Mouse (Mus musculus): ENCODE data around the gene Acsbg1. TPM values are rescaled to one million over a fixed set of nuclear protein-coding genes. Genes with fewer than 3 reads are reported as not detected.

Gene Acsbg1
- total and polyA plus RNA-seq, 2 experiments from 2014 or later = 0.07 to 0.69 TPM

DNA sequence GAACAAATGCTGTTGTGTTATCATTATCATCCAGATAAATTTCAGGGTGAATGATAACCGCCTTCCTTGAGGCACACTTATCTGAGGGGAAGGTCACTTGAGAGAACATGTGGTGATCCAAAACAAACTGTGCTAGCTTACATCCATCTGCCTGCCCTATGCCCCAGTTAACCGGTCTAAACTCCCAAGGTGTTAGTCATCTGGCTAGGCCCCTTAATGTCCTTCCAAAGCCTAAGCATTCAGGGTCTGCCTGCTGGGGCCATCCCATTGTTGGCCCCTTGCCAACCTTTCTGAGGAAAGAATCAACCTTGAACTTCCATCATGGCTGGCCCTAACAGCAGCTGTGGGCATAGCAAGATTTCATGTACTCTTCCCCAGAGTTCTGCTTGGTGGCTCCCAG, 19.5 kb downstream of the Acsbg1 start:
- ATAC-seq (ENCODE audit: insufficient read depth, low read depth) (no peak), DNase-seq (ENCODE audit: low spot score) (no peak)
- Histone ChIP-seq H3K4me3 (ENCODE audit: low read depth, low read length) (no peak overlapping the region), H3K4me2 (ENCODE audit: low read depth, low read length) (no peak overlapping the region), H3K36me3 (replicated peaks; ENCODE audit: control insufficient read depth, insufficient read depth, low read length) (no peaks in the 10 kb centered on the region), H3K27ac (ENCODE audit: low read depth) (no peak overlapping the region), H3K4me1 (ENCODE audit: control insufficient read depth, insufficient read depth) (no peaks in the 10 kb centered on the region), H3K9ac (replicated peaks; ENCODE audit: low read depth, low read length) (no peak overlapping the region), H3K27me3 (ENCODE audit: control insufficient read depth, insufficient read depth, low read length) (no peaks in the 10 kb centered on the region), H3K9me3 (replicated peaks; ENCODE audit: control insufficient read depth, low read length) (no peaks in the 10 kb centered on the region)
- TF ChIP-seq CTCF (IDR thresholded peaks at IDR 0.05; ENCODE audit: low read depth) = no peak
- TF ChIP-seq EP300 (IDR thresholded peaks at IDR 0.05; ENCODE audit: low read depth) = no peak
- 60% methylated on average over 2 of the region's 2 CpGs for WGBS

DNA sequence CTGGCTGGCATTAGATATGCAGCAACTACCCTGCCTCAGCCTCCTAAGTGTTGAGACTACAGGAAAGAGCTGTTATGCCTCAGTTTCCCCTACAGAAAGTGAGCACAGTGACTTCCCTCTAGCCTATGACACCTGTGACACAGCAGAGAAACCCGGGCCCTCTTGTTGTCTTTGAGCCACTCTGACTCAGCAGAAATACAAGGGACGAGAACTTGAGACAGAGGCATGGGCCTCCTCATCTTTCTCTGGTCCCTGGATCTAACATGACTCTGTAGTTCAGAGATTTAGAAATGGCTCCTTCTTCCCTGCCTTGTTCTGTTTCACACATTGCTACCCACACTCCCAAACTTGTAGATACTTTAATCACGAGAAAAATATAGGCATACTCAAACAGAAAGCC, 20.1 kb downstream of the Acsbg1 start:
- H3K9ac ChIP-seq (replicated peaks; ENCODE audit: low read depth, low read length) = no peak overlapping the region
- no peaks in the 10 kb centered on the region for H3K27me3 ChIP-seq (ENCODE audit: control insufficient read depth, insufficient read depth, low read length)
- no peaks in the 10 kb centered on the region for H3K9me3 ChIP-seq (replicated peaks; ENCODE audit: control insufficient read depth, low read length)
- no peak overlapping the region for H3K4me3 ChIP-seq (ENCODE audit: low read depth, low read length)
- no peak for DNase-seq (ENCODE audit: low spot score)
- H3K27ac ChIP-seq (ENCODE audit: low read depth) = no peak overlapping the region
- WGBS = 55% methylated on average over 3 of the region's 3 CpGs
- no peak overlapping the region for H3K4me2 ChIP-seq (ENCODE audit: low read depth, low read length)
- TF ChIP-seq CTCF (IDR thresholded peaks at IDR 0.05; ENCODE audit: low read depth) (no peak), EP300 (IDR thresholded peaks at IDR 0.05; ENCODE audit: low read depth) (no peak)
- H3K36me3 ChIP-seq (replicated peaks; ENCODE audit: control insufficient read depth, insufficient read depth, low read length) = no peaks in the 10 kb centered on the region
- ATAC-seq (ENCODE audit: insufficient read depth, low read depth) = no peak
- no peaks in the 10 kb centered on the region for H3K4me1 ChIP-seq (ENCODE audit: control insufficient read depth, insufficient read depth)

DNA sequence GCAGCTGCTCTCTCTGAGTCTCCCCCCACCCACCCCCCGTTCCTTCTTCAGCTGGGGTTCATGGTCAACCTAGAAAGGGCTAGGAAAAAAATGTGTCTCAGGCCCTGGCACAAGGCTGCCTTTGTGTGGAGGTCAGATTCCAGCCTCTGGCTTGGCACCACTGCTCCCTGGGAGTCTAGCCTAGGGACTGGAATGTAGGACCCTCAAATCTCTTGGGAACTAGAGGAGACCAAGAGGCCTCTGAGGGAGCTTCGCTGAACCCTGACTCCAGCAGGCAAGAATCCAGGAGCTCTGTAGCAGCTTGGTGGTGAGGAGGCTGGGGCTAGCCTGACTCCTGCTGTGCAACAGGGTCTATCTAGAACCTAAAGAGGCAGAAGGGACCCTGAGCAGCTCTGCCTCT, 22.5 kb downstream of the Acsbg1 start:
- Histone ChIP-seq H3K4me1 (ENCODE audit: control insufficient read depth, insufficient read depth) (peaks cover 3% of the 10 kb centered on the region; the same call in 1 of the 2 replicates), H3K36me3 (replicated peaks; ENCODE audit: control insufficient read depth, insufficient read depth, low read length) (no peaks in the 10 kb centered on the region), H3K9me3 (replicated peaks; ENCODE audit: control insufficient read depth, low read length) (no peaks in the 10 kb centered on the region), H3K27me3 (ENCODE audit: control insufficient read depth, insufficient read depth, low read length) (no peaks in the 10 kb centered on the region), H3K9ac (replicated peaks; ENCODE audit: low read depth, low read length) (no peak overlapping the region), H3K4me2 (ENCODE audit: low read depth, low read length) (no peak overlapping the region), H3K4me3 (ENCODE audit: low read depth, low read length) (no peak overlapping the region), H3K27ac (ENCODE audit: low read depth) (no peak overlapping the region)
- WGBS = 43% methylated on average over 2 of the region's 2 CpGs
- no peak for DNase-seq (ENCODE audit: low spot score)
- ATAC-seq (ENCODE audit: insufficient read depth, low read depth) = no peak
- TF ChIP-seq EP300 (IDR thresholded peaks at IDR 0.05; ENCODE audit: low read depth) (no peak), CTCF (IDR thresholded peaks at IDR 0.05; ENCODE audit: low read depth) (no peak)

DNA sequence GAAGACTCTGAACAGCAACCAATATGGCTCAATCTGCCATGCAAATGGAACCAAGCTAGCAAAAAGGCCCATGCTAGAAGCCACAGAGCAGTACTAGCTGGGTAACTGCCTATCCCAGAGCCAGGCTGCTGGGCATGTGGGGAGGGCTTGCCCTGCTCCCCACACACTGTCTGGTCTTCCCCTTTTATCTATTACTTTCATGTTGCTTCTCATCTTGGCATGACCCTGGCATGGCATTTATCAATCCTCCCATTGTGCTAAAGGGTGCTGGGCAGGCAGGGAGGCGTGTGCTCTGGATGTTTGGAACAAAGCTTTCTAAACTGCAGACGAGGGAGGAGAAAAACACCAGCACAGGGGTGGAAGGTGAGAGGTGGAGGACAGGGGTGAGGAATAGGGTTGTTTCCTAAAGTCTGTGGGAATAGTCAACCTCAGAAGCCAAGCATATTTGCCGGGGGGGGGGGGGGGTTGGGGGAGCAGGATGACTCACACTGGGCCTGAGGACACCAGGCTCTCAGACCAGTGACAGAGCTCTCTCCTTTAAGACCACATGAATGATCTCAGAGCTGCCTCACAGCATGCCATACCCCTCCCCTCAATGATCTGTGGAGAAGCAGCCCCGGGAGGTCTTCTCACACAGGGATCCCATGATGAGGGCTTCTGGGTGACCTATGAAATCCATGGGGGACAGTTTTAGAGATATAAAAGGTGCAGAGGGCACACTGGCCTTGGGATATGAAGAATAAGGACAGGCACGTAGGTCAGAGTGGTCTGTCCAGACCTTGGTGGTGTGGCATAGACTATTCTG, 24.0 kb downstream of the Acsbg1 start:
- 48% methylated on average over 5 of the region's 5 CpGs for WGBS
- Histone ChIP-seq H3K27ac (ENCODE audit: low read depth) (no peak overlapping the region), H3K9me3 (replicated peaks; ENCODE audit: control insufficient read depth, low read length) (no peaks in the 10 kb centered on the region), H3K4me3 (ENCODE audit: low read depth, low read length) (no peak overlapping the region), H3K9ac (replicated peaks; ENCODE audit: low read depth, low read length) (no peak overlapping the region), H3K4me2 (ENCODE audit: low read depth, low read length) (no peak overlapping the region), H3K4me1 (ENCODE audit: control insufficient read depth, insufficient read depth) (peaks cover 7% of the 10 kb centered on the region; the same call in 1 of the 2 replicates), H3K36me3 (replicated peaks; ENCODE audit: control insufficient read depth, insufficient read depth, low read length) (no peaks in the 10 kb centered on the region), H3K27me3 (ENCODE audit: control insufficient read depth, insufficient read depth, low read length) (no peaks in the 10 kb centered on the region)
- DNase-seq (ENCODE audit: low spot score) = no peak
- no peak for ATAC-seq (ENCODE audit: insufficient read depth, low read depth)
- no peak for TF ChIP-seq EP300 (IDR thresholded peaks at IDR 0.05; ENCODE audit: low read depth)

DNA sequence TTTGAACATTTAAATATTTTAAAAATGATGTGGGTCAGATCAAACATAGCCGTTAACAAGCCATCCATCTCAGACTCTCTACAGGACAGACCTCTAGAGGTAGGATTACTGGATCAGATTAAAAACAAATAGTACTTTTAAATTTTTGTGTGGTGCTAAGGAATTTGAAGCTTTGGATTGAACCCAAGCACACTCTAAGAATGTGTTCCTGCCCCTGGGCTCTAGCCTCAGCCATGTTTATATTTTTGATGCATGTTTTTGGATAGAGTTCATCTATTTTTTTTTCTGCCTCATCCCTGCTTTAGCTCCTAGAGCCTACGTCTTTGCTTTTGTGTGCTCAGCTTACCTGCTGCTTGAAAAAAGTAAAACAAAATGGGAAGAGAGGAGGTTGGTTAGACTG, 28.3 kb downstream of the Acsbg1 start:
- Histone ChIP-seq H3K27ac (ENCODE audit: low read depth) (no peak overlapping the region), H3K4me1 (ENCODE audit: control insufficient read depth, insufficient read depth) (peaks cover 7% of the 10 kb centered on the region; the same call in 1 of the 2 replicates), H3K9ac (replicated peaks; ENCODE audit: low read depth, low read length) (no peak overlapping the region), H3K4me3 (ENCODE audit: low read depth, low read length) (no peak overlapping the region), H3K27me3 (ENCODE audit: control insufficient read depth, insufficient read depth, low read length) (no peaks in the 10 kb centered on the region), H3K9me3 (replicated peaks; ENCODE audit: control insufficient read depth, low read length) (no peaks in the 10 kb centered on the region), H3K4me2 (ENCODE audit: low read depth, low read length) (peak overlapping the region; percentile 8; the same call in 1 of the 2 replicates), H3K36me3 (replicated peaks; ENCODE audit: control insufficient read depth, insufficient read depth, low read length) (no peaks in the 10 kb centered on the region)
- TF ChIP-seq EP300 (IDR thresholded peaks at IDR 0.05; ENCODE audit: low read depth) (no peak), CTCF (IDR thresholded peaks at IDR 0.05; ENCODE audit: low read depth) (no peak)
- 67% methylated on average over 2 of the region's 2 CpGs for WGBS
- no peak for DNase-seq (ENCODE audit: low spot score)
- ATAC-seq (ENCODE audit: insufficient read depth, low read depth) = no peak

DNA sequence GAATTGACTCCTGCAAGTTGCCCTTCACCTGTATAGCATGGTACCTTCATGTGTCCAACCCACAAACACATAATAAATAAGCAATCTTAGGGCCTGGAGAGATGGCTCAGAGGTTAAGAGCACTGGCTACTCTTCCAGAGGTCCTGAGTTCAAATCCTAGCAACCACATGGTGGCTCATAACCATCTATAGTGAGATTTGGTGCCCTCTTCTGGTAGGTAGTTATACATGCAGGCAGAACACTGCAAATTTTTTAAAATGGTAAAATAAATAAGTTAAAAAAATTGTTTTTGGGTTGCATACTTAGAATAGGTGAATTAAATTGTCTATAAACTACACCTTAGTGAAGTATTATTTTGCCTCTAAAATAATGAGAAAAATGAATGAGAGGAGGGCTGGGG, 30.8 kb downstream of the Acsbg1 start:
- Histone ChIP-seq H3K9me3 (replicated peaks; ENCODE audit: control insufficient read depth, low read length) (no peaks in the 10 kb centered on the region), H3K4me1 (ENCODE audit: control insufficient read depth, insufficient read depth) (peaks cover 7% of the 10 kb centered on the region; the same call in 1 of the 2 replicates), H3K4me2 (ENCODE audit: low read depth, low read length) (no peak overlapping the region), H3K4me3 (ENCODE audit: low read depth, low read length) (no peak overlapping the region), H3K36me3 (replicated peaks; ENCODE audit: control insufficient read depth, insufficient read depth, low read length) (no peaks in the 10 kb centered on the region), H3K27me3 (ENCODE audit: control insufficient read depth, insufficient read depth, low read length) (no peaks in the 10 kb centered on the region), H3K27ac (ENCODE audit: low read depth) (no peak overlapping the region), H3K9ac (replicated peaks; ENCODE audit: low read depth, low read length) (no peak overlapping the region)
- no peak for ATAC-seq (ENCODE audit: insufficient read depth, low read depth)
- no peak for DNase-seq (ENCODE audit: low spot score)
- peak; percentile 8; the same call in 1 of the 2 replicates for TF ChIP-seq CTCF (IDR thresholded peaks at IDR 0.05; ENCODE audit: low read depth)
- no peak for TF ChIP-seq EP300 (IDR thresholded peaks at IDR 0.05; ENCODE audit: low read depth)

Measured in heart, postnatal 0 days (tissue).